Mouse (Mus musculus): ENCODE results near the gene Frem1.

- TF ChIP-seq CTCF (IDR thresholded peaks at IDR 0.05; ENCODE audit: control insufficient read depth, insufficient read depth, insufficient read length) (no peak), USF1 (IDR thresholded peaks at IDR 0.05; ENCODE audit: low read depth) (no peak), MAX (IDR thresholded peaks at IDR 0.05) (no peak), FOSL1 (IDR thresholded peaks at IDR 0.05; ENCODE audit: insufficient read depth, low read length, poor library complexity, severe bottlenecking) (no peak), MYOD1 (IDR thresholded peaks at IDR 0.05; ENCODE audit: control insufficient read depth, insufficient read length, low read depth) (no peak)
Observed at GRCm38 (mm10) chr4:82990973-82991695, 61.0 kb downstream of the Frem1 start.
